Mouse (Mus musculus): ENCODE results near the gene Lpar3.

DNA sequence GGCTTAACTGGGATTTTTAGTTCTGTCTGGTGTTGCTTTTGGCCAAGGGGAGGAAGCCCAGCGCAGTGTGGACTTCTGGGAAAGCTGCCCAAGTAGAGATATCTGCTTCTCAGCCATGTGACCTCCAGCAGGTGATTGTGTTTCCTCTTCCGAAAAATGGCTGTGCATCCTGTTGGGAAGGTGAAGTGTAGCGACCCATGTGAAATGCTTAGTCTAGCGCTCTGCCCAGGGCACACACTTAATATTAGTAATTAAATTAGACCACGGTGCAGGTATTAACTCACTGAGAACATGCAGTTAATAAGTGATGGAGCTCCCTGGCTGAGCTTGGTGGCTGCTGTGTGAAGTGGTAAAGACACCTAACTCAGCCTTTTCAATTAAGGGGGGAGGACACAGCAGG lies 16.9 kb downstream of the Lpar3 start:
- TF ChIP-seq FLI1 (IDR thresholded peaks at IDR 0.05; ENCODE audit: low read length) (no peak), GATA1 (IDR thresholded peaks at IDR 0.05; ENCODE audit: borderline replicate concordance, low read length) (no peak)
